Mouse (Mus musculus) cerebellum, adult 11 months (tissue): ENCODE data around the gene Mettl27.
A peak's percentile ranks its signal among the peaks of the same experiment; 100 is the strongest.
"Not testable (repeated sequence)": the region's sequence is repeated elsewhere in the genome, so short reads cannot be mapped to it uniquely, and the experiment has no call there.

ENCODE experiments used
- DNase-seq: peaks from one replicate; pipeline ENCODE4 v3.0.0; 2022

The Mettl27 gene

DNA sequence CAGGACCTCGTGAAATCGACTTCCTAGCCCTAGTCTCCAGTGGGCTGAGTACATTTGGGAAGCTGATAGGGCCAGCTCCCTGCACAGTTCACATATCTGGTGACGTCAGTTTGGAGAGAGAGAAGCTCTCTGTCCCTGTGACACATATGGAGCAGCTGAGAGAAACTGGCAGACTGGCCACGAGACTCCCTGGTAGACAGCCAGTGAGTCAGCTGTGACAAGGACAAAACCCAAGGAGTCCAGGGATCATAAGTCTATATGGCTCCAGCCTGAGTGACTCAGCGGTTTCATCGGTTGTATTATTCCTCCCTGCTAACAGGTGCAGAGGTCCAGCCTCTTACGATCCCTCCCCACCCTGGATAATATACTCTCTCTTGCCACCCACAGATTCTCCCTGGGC lies 26.9 kb downstream of the Mettl27 start:
- DNase-seq = no peak

GRCm38 (mm10) chr5:134960430-134960829 lies 28.3 kb downstream of the Mettl27 start:
- DNase-seq = no peak

- DNase-seq = no peak
These were observed 29.4 kb downstream of the Mettl27 start for GRCm38 (mm10) chr5:134961519-134961918.

- DNase-seq = no peak
These were observed 31.4 kb downstream of the Mettl27 start for GRCm38 (mm10) chr5:134963546-134963945.

GRCm38 (mm10) chr5:134964655-134965054 lies 32.5 kb downstream of the Mettl27 start:
- not testable (repeated sequence) for DNase-seq

- DNase-seq = peak; percentile 41
These were observed 33.3 kb downstream of the Mettl27 start for GRCm38 (mm10) chr5:134965473-134965851.

- DNase-seq = peak; percentile 14
These were observed 34.0 kb downstream of the Mettl27 start for GRCm38 (mm10) chr5:134965852-134966821.

GRCm38 (mm10) chr5:134967164-134967944 lies 35.2 kb downstream of the Mettl27 start:
- DNase-seq = no peak

DNA sequence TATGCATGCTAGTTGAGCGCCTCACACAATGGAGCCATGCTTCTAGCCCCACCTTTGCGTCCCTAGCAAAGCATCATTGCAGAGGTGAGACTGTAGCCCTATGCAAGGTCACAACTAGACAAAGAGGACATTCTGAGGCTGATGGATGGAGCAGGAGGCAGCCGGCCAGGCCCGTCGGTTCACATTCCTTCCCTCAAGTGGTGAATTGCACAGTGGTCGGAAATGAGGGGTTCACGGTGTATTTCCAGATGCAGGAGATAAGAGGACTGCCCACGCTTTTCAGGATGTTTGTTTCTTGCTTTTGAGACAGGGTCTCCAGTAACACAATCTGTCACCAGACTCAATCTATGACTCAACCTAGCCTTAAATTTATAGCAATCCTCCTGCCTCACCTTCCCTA lies 38.5 kb downstream of the Mettl27 start:
- DNase-seq = no peak

DNA sequence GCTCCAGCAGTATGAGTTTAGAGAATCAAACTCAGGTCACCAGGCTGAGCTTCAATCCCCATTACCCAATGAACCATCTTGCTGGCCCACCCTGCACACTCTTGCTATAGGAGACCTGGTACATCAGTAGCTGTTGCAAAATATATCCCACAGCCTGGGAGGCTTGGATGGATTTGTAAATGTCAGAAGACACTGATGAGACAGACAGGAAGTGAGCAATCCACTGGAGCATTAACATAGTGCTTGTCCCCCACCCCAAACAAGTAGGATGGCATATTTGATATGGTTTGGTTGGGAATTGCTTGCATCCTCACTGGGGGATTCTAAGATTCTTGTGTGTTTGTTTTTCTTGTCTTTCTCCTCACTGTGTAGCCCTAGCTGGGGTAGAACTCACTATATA lies 40.9 kb downstream of the Mettl27 start:
- no peak for DNase-seq

DNA sequence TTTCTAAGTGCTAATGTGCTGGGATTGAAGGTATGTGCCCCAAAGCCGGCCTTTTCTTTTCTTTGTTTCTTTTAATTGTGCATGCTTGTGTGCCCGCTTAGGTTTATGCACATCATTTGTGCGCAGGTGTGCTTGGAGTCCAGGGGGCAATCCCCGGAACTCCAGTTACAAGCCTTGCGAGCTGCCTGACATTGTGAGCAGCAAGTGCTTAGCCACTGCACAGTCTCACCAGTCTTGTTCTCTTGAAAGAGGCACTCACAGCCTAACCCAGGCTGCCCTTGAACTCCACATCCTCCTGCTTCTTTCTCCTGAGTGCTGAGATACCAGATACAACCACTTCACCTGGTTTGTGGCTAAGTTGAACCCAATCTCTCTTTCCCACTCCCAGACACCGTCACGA lies 41.4 kb downstream of the Mettl27 start:
- DNase-seq = no peak

DNA sequence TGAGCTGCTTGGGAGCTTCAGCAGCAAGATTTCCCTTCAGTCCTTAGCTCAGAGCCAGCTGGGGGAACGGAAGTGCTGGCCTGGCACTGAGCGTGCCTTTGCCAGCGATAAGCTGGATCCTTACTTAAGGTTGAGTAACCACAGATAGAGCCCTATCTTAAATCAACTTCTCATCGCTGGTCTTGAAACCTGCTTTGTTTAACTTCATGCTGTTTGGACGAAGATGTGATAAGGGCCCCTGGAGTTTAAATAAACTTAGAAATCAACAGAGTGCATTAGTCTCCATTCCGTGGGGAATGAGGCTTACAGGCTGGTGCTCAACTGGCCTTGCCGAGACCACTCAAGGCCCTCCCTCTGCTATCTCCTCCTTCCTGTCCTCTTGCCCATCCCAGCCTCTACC lies 42.1 kb downstream of the Mettl27 start:
- DNase-seq = no peak

DNA sequence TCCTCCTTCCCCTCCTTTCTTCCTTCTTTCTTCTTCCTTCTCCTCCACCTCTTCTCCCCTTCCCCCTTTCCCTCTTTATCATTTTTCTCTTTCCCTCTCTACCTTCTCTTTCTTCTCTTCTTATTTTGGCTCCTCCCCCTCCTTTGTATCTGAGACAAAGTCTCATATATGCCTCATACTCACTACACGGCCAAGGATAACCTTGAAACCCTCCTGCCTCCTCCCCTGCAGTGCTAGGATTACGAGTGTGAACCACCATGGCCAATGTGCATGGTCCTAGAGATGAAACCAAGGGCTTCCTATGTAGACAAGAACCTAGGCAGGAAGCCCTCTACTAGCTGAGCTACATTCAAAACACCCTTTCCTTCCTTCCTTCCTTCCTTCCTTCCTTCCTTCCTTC lies 42.8 kb downstream of the Mettl27 start:
- DNase-seq = no peak

GRCm38 (mm10) chr5:134976164-134976563 lies 44.0 kb downstream of the Mettl27 start:
- DNase-seq = no peak

GRCm38 (mm10) chr5:134976577-134977250 lies 44.5 kb downstream of the Mettl27 start:
- no peak for DNase-seq

DNA sequence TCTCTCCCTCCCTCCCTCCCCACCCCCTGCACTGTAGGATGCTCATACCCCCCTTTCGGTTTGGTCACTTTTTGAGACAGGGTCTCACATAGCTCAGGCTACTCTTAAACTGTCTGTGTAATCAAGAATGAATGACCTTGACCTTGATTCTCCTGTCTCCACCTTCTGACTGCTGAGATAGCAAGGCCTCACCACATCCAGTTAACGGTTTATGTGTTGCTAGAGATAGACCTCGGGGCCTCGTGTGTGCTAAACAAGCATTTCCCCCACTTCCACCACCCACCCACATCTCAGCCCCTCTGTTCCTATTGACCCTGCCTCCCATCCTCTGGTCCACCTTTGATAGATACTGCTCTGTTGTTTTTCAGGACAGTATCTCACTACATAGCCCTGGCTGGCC lies 45.7 kb downstream of the Mettl27 start:
- no peak for DNase-seq

DNA sequence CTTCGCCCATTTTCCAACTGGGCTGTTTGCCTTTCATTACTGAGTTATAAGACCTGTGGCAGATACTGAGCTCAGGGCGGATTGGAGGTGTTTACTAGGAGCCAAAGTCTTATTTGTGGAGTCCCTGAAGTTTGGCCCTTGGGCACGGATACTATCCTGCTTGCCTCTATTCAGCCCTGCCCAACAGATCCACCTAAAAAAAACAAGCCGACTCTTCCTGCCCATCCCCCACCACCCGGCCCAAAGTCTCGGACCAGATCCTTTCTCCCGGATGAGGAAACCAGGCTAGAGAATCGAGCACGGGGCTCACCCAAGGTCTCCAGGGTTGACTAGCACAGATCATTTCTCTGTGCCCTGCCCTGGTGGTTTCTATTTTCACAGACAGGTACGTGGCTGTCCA lies 49.0 kb downstream of the Mettl27 start:
- DNase-seq = no peak

GRCm38 (mm10) chr5:134983111-134983510 lies 50.9 kb downstream of the Mettl27 start:
- DNase-seq = no peak

DNA sequence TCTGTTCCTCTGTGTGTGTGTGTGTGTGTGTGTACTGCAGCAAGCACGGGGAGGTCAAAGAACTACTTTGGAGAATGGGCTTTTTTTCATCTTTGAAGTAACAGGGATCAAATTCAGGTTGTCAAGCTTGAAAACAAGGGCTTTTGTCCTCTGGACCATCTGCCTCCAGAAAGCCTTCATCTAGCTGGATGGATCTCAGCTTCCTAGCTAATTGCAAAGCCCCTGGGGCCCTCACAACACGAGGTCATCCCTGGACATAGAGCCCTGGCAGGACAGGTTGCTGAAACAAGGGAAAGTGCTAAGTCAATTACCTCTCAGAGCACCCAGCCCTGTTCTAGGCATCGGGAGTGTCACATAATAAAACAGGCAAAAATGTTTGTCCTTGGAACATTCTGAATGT lies 51.6 kb downstream of the Mettl27 start:
- DNase-seq = no peak

DNA sequence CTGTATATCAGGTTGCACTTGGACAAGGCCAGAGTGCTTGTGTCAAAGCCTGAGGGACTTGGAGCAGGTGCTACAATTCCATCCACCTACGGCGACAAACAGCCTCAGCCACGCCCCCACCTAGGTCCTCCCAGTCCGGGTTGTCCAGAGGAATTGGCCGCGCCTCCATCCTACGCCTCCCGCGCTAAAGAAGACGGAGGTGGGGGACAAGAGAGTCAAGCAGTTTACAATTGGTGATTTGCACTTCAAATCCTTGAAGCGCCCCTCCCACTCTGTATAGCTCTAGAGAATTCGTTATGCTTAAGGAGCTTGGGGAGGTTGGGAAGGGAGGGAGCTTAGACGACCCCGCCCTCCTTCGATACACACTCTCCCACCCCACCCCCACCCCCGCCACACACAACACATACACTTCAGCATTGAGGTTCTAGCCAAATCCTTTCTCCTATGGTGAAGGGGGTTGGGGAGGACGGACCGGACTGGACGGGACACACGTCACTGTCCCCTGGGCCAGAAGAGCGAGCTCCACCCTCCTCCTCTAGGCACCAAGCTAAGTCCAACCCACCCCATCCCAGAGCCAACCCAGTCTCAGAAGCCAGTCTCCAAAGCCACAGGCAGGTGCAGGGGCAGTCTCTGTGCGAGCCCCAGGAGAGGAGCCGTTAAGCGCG lies 53.6 kb downstream of the Mettl27 start, which contains the start of gene Cldn3:
Gene Cldn3 (plus strand): TSS at position 582 of the 665 bp plus-strand sequence.
- no peak for DNase-seq

DNA sequence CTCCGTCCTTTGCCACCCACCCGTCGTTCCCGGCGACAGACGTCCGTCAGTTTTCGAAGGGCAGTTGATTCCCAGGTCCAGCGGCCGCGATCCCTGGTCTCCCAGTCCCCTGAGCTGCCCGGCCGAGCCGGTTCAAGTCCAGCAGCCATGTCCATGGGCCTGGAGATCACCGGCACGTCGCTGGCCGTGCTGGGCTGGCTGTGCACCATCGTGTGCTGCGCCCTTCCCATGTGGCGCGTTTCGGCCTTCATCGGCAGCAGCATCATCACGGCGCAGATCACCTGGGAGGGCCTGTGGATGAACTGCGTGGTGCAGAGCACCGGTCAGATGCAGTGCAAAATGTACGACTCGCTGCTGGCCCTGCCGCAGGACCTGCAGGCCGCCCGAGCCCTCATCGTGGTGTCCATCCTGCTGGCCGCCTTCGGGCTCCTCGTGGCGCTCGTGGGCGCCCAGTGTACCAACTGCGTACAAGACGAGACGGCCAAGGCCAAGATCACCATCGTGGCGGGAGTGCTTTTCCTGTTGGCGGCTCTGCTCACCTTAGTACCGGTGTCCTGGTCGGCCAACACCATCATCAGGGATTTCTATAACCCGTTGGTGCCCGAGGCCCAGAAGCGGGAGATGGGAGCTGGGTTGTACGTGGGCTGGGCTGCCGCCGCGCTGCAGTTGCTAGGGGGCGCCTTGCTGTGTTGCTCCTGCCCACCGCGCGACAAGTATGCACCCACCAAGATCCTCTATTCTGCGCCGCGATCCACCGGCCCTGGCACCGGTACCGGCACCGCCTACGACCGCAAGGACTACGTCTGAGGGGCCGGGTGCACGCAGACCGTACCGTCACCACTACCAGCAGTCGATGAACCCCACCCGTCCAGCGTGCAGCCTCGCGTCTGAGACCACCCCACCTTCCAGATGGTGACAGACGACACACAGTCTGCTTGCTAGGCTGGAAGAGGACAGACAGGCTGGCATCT lies 54.4 kb downstream of the Mettl27 start:
- no peak for DNase-seq
